Mouse (Mus musculus): ENCODE results near the gene 1700019N19Rik. TPM values are rescaled to one million over a fixed set of nuclear protein-coding genes. Genes with fewer than 3 reads are reported as not detected.
A peak's percentile ranks its signal among the peaks of the same experiment; 100 is the strongest.

The 1700019N19Rik gene
- total RNA-seq (2021) = not detected

DNA sequence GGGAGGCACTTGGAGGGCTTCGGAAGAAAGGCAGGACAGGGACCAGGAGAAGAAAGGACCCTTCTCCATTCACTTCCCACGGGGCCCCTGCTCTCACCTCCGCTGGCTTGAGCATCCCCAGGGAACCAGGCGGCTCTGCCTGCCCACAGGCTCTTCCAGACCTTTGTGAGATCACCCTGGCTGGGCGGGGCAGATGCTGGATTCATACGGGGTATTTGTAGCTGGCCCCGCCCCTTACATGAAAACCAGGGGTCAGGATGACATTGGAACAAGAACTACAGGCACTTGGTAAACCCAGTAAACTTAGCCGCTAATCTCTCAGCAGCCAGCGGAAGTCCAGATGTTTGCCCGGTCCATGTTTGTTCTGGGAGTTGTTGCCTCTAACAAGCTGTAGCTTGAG is at the start of gene 1700019N19Rik:
Gene 1700019N19Rik, minus strand, starts transcription at position 178 of the 400 bp plus-strand sequence.
- intact Hi-C loops (cut with DNase I) = no loop called here

GRCm38 (mm10) chr19:58843606-58844005 is 49.3 kb upstream of the 1700019N19Rik start:
- intact Hi-C loops (cut with DNase I) = no loop called here
- no peak for DNase-seq (ENCODE audit: low spot score)

More for the DNA sequence above, at the start of gene 1700019N19Rik:
- no peak for DNase-seq (ENCODE audit: low spot score)

DNA sequence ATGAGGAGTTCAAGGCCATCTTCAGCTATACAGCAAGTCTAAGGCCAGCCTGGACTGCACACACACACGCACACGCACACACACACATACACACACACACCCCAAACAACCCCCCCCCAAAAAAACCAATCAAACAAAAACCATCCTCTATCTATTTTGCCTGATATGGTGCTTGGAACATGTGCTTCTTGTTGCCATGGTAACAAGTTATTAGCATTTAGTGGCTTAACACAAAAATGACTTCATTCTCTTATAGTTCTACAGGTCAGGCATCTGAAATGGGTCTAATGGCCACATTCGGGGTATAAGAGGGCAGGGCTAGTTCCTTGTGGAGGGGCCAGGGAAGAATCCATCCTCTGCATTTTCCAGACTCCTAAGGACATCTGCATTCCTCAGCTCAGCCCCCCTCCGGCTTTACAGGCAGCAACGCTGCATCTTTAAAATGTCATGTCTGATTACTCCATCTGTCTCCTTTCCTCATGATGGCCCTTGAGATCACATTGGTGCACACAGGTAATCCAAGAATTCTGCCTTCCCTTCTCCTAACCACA is 46.5 kb upstream of the 1700019N19Rik start:
- DNase-seq (ENCODE audit: low spot score) = no peak
- intact Hi-C loops (cut with DNase I) = no loop called here

- DNase-seq (ENCODE audit: low spot score) = no peak
- intact Hi-C loops (cut with DNase I) = no loop called here
Observed at GRCm38 (mm10) chr19:58839806-58840205, 45.5 kb upstream of the 1700019N19Rik start.

DNA sequence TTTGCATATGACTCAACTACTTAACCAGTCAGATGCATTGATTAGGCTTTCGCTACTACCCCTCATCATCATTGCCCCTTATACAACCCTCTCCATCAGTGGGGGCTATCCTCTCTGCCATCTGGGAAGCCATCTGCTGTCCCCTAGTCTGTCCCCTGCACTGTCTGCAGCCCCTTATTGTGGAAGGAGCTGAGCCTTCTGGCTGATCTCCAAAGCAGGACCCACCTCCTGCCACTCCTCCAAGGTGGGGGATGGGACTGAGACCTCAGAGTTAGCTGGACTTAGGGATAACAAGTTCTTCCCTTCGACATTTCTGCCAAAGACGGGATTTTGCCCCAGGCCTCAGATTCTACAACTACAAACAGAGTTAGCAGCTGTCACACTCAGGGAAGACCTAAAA is 45.1 kb upstream of the 1700019N19Rik start:
- no peak for DNase-seq (ENCODE audit: low spot score)
- intact Hi-C loops (cut with DNase I) = no loop called here

GRCm38 (mm10) chr19:58838706-58839105 is 44.4 kb upstream of the 1700019N19Rik start:
- no peak for DNase-seq (ENCODE audit: low spot score)

DNA sequence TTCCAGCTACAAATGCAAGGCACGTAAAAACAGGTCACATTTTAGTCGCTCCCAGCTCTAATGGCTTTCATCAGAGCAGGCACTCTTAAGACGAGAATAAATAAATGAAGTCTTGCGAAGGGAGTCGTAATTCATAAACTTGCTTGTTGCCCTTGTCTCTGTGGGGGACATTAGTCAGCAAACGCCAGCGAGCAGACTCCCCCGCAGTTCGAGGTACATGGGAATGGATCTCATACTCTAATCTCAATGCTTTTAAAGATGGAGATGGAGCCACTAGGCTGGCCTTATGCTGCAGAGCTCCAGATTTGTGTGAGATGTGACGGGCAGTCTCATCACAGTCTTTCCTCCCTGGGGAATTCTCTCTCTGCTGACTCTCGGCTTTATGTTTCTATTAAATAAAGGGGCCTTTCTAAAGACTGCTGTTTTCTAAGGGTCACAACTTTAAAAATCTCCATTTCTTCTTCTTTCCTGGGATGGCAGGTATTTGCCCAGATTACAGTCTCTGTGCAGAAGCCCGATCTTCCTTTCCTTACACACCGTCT is 39.4 kb upstream of the 1700019N19Rik start:
- intact Hi-C loops (cut with DNase I) = no loop called here
- DNase-seq (ENCODE audit: low spot score) = no peak

More at GRCm38 (mm10) chr19:58838706-58839105, 44.4 kb upstream of the 1700019N19Rik start:
- intact Hi-C loops (cut with DNase I) = no loop called here

DNA sequence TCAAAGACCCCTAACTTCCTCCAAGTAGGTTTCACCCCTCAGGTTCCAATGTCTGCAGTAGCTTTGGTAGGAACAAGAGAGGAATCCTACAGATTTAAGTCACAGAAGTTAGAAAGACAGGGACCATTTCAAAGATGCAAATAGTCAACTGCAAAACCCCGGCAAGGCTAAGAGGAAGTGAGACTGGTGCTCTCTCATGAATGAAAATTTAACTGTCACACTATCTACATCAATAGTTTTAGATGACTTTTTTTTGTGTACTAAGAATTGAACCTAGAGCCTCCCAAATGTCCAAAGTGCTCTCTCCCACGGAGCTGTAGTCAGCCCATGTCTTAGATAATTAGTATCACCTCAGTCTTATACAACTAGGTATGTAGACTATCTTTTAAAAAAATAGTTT is 38.7 kb upstream of the 1700019N19Rik start:
- intact Hi-C loops (cut with DNase I) = no loop called here
- no peak for DNase-seq (ENCODE audit: low spot score)

DNA sequence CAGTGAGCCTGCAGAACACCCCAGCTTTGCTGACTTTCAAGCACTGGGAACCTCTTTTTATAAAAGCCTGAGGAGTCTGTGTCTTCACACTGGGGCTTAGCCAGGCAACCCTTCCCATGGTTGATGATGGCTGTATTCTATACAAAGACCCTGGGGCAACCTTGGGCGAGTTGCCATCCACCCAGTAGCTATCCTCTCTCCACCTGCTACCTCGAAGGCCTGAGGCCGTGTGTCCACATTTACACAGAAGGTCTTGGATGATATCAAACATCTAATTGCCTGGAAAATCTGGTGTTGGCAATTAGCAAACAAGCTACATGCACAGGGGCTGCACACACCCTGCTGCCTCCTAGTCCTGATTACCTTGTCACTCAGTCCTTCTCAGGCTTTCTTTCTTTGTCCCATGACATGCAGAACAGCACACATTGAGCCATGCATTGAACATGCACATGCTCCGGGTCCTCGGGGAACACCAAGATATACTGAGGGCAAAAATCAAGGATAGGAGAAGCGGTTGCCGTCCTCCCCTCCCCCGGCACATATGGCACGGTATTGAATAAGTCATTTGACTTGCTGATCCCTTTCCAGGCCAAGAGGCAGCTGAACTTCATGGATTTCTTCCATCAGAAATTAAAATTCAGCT is 37.1 kb upstream of the 1700019N19Rik start:
- intact Hi-C loops (cut with DNase I) = no loop called here
- DNase-seq (ENCODE audit: low spot score) = no peak

DNA sequence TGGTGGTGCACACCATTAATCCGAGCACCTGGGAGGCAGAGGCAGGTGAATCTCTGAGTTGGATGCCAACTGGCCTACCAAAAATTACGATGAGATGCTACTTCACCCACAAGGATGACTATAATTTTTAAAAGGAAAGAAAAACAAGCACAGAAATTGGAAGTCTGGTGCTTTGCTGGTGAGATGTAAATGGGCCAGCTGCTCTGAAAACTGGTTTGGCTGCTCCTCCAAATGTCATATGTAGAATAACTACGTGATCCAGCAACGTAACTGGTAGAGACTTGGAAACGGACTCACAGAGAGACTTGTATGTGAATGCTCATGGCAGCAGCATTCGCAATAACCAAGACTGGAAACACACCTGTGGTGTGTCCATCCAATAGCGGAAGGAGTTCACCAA is 35.9 kb upstream of the 1700019N19Rik start:
- intact Hi-C loops (cut with DNase I) = no loop called here
- no peak for DNase-seq (ENCODE audit: low spot score)

GRCm38 (mm10) chr19:58829575-58829974 is 35.3 kb upstream of the 1700019N19Rik start:
- intact Hi-C loops (cut with DNase I) = no loop called here
- no peak for DNase-seq (ENCODE audit: low spot score)

DNA sequence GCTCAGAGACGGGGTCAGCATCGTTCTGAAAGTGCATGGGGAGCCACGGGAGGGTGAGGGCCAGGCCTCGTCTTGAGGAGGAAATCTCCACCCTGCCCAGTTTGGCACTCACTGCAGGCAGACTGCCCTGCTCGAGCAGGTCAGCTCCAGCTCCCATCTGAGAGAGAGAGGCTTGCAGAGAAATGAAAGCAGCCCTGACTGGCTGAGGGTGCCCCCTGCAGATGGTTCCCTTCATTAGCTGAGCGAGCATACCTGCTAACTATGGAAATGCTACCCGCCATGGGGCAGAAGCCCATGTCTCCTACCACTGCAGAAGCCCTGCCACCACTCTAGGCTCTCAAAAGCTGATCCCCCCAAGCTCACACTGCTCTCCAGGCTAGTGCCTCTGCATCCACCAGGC is 33.4 kb upstream of the 1700019N19Rik start:
- no peak for DNase-seq (ENCODE audit: low spot score)
- intact Hi-C loops (cut with DNase I) = loop anchor here (2.0 kb wide), 1 partner anchor 21 kb away; no protein-coding TSS in a partner anchor

DNA sequence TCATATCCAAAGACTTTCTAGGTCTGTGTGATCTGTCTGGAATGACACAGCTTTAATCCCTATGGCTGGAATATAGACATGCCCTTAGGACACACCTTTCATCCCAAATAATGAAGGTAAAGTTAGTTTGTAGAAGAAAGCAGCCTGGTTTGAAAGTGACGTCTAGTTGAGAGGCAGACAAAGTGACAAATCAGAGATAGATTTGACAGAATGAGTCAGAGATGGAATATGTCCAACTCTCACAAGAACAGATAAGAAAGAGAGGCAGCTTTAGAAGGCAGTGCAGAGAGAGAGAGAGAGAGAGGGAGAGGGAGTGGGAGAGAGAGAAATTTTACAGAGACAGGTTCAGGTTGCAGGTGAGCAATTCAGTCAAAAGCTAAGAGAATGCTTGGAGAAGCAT is 30.1 kb upstream of the 1700019N19Rik start:
- no peak for DNase-seq (ENCODE audit: low spot score)
- intact Hi-C loops (cut with DNase I) = no loop called here

- intact Hi-C loops (cut with DNase I) = no loop called here
- DNase-seq (ENCODE audit: low spot score) = no peak
Observed at GRCm38 (mm10) chr19:58823301-58823700, 29.0 kb upstream of the 1700019N19Rik start.

DNA sequence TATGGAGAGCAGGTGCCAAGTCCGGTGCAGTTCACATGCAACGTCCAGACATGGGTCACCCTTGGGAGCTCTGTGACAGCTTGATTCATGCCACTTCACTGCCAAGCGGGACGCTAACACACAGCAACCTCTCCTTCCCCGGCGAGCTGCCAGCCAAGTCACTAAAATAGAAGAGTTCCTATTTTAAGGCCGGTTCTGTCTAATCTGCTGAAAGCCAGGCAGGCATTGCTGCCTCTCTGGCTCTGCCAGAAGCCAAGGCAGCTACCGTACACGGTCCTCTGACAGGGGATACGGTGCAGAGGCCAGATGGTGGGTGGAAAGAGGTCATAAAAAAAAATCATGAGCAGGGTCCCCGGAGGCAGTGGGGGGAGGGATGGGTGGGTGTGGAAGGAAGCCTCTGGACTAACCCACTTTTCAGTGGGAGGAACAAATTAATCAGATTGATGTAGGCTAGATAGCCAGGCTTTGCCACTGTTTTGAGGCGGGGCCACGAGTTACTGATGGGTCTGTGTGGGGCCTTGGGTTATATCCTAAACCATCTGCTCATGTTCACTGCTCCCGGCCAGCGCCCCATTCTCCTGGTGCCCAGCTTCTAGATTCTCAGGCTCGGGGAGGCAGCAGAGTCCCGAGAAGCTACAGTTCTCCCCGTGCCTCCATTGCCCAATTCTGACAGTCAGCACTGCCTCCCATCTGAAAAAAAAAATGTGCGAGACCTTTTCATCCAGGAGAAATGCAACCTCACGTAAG is 28.4 kb upstream of the 1700019N19Rik start:
- intact Hi-C loops (cut with DNase I) = no loop called here
- DNase-seq (ENCODE audit: low spot score) = peak; percentile 54

- intact Hi-C loops (cut with DNase I) = loop anchor here (2.0 kb wide), 1 partner anchor 42 kb away; no protein-coding TSS in a partner anchor
- no peak for DNase-seq (ENCODE audit: low spot score)
Observed at GRCm38 (mm10) chr19:58818571-58819415, 24.5 kb upstream of the 1700019N19Rik start.

GRCm38 (mm10) chr19:58817398-58817797 is 23.1 kb upstream of the 1700019N19Rik start:
- intact Hi-C loops (cut with DNase I) = no loop called here
- DNase-seq (ENCODE audit: low spot score) = no peak

GRCm38 (mm10) chr19:58816453-58817041 is 22.3 kb upstream of the 1700019N19Rik start:
- DNase-seq (ENCODE audit: low spot score) = peak; percentile 50
- intact Hi-C loops (cut with DNase I) = no loop called here

- no peak for DNase-seq (ENCODE audit: low spot score)
- intact Hi-C loops (cut with DNase I) = no loop called here
Observed at GRCm38 (mm10) chr19:58815179-58815922, 21.1 kb upstream of the 1700019N19Rik start.
